In the genomic region with DNA sequence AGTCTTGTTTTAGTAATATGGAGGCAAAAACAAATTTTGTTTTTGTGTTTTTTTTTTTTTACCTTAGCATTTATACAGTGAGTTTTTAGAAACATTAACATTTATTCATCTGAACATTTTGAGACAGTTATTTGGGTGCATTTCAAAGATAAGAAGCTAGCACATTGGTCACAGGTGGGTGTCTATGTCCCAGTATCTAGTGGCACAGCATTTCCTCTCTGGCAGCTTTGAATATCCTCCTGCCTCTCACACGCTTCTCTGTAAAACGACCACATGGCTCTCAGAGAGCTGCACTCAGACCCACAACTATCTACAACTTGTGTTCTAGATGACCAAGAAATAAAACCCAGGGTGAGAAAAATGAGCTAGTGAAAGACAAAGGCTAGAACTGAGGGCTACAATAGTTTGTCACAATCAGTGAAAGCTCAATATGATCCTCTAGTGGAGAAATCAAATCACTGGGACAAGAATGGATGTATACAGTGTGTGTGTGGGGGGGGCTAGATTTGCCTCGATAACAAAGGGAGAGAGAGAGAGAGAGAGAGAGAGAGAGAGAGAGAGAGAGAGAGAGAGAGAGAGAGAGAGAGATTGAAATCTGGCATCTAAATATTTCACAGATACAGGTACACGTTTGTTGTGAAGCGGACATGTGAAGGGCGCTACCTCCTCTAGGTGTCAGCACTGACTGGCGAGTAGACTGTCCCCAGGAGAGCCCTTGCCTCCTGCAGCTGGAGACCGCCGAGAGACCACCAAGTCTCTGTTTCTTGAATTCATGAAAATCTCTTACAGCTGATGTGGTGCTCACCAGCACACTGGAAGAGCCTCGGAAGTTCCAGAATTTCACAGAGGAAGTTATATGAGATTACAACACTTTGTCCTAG, we compare ENCODE assay signal across 8 mouse cellular contexts. TPM values are rescaled to one million over a fixed set of nuclear protein-coding genes. Genes with fewer than 3 reads are reported as not detected.
DNase-seq lines count a peak whose midpoint lies in the region; ATAC-seq and TF ChIP-seq lines count a peak whose summit lies in the region.

No protein-coding gene starts in this region.

- 0 out of 2 replicates have a peak, but pooled peaks cover 9% of the 10 kb centered on the region for H3K27me3 ChIP-seq in intestine, embryonic 15.5 days (replicated peaks)
- H3K27me3 ChIP-seq in midbrain, embryonic 10.5 days (ENCODE audit: low read depth, poor library complexity, severe bottlenecking) = peaks cover 21% of the 10 kb centered on the region
- H3K27me3 ChIP-seq in cerebellum, adult 2 months (ENCODE audit: control insufficient read depth, insufficient read depth, low read length) = no peaks in the 10 kb centered on the region; the same call in 1 of the 2 replicates

- ATAC-seq in intestine, embryonic 15.5 days = peak; percentile 65

- peak; percentile 7 for TF ChIP-seq CTCF in left cerebral cortex, adult 2 months (IDR thresholded peaks at IDR 0.05)
- no peak; the same call in 1 of the 2 replicates for TF ChIP-seq CTCF in cerebellum, adult 2 months (IDR thresholded peaks at IDR 0.05; ENCODE audit: borderline replicate concordance, insufficient read depth, low read depth, low read length)

- H3K4me2 ChIP-seq in intestine, embryonic 15.5 days (replicated peaks) = peak overlapping the region; percentile 83

- no peak overlapping the region for H3K27ac ChIP-seq in left cerebral cortex, adult 2 months
- H3K27ac ChIP-seq in intestine, embryonic 15.5 days = no peak overlapping the region
- no peak overlapping the region for H3K27ac ChIP-seq in midbrain, embryonic 10.5 days (replicated peaks)
- H3K27ac ChIP-seq in cerebellum, adult 2 months (ENCODE audit: insufficient read depth, low read length) = no peak overlapping the region

- WGBS in intestine, embryonic 15.5 days = 12% methylated on average over 10 of the region's 10 CpGs
- WGBS in midbrain, embryonic 10.5 days = 16% methylated on average over 10 of the region's 10 CpGs
- WGBS in cerebellum, adult 2 months = 13% methylated on average over 10 of the region's 10 CpGs

- DNase-seq in left cerebral cortex, adult 2 months (ENCODE audit: extremely low spot score in 1 of 2, low spot score in 2 of 2) = no peak
- no peak for DNase-seq in left cerebral cortex, postnatal 25 days (ENCODE audit: low spot score in 2 of 2)
- DNase-seq in embryo, embryonic 11 days = peak; percentile 50
- peak; percentile 19 for DNase-seq in midbrain, embryonic 10.5 days (ENCODE audit: low spot score)
- no peak for DNase-seq in layer of hippocampus, adult 9-11 months
- DNase-seq in right cerebral cortex, postnatal 10 days (ENCODE audit: low spot score in 2 of 2) = no peak
- DNase-seq in cerebellum, adult 2 months = no peak

- H3K36me3 ChIP-seq in intestine, embryonic 15.5 days = no peaks in the 10 kb centered on the region
- no peaks in the 10 kb centered on the region for H3K36me3 ChIP-seq in midbrain, embryonic 10.5 days

- H3K9me3 ChIP-seq in intestine, embryonic 15.5 days = no peaks in the 10 kb centered on the region
- H3K9me3 ChIP-seq in midbrain, embryonic 10.5 days (replicated peaks) = no peaks in the 10 kb centered on the region

- H3K4me1 ChIP-seq in intestine, embryonic 15.5 days (replicated peaks) = peaks cover 8% of the 10 kb centered on the region; the same call in 1 of the 2 replicates
- peaks cover 14% of the 10 kb centered on the region for H3K4me1 ChIP-seq in midbrain, embryonic 10.5 days
- peaks cover 13% of the 10 kb centered on the region for H3K4me1 ChIP-seq in cerebellum, adult 2 months (ENCODE audit: control insufficient read depth, insufficient read depth, low read length)

- intact Hi-C loops in left cerebral cortex, adult 2 months (cut with DNase I) = loop anchor here (10.0 kb wide), 3 partner anchors 298 to 698 kb away; no protein-coding TSS in a partner anchor
- intact Hi-C loops in left cerebral cortex, postnatal 25 days (cut with DNase I) = loop anchor here (10.0 kb wide), 2 partner anchors 498 to 688 kb away; no protein-coding TSS in a partner anchor

- H3K4me3 ChIP-seq in left cerebral cortex, adult 2 months = no peak overlapping the region
- peak overlapping the region; percentile 25; the same call in 1 of the 2 replicates for H3K4me3 ChIP-seq in intestine, embryonic 15.5 days (replicated peaks)
- H3K4me3 ChIP-seq in midbrain, embryonic 10.5 days = peak overlapping the region; percentile 53
- no peak overlapping the region for H3K4me3 ChIP-seq in cerebellum, adult 2 months (replicated peaks; ENCODE audit: insufficient read depth, low read depth, low read length)

- TF ChIP-seq POLR2A in cerebellum, adult 2 months (IDR thresholded peaks at IDR 0.05; ENCODE audit: borderline replicate concordance, insufficient read depth, low read length) = no peak

- no peak overlapping the region for H3K9ac ChIP-seq in intestine, embryonic 15.5 days

RNA-seq across cellular contexts. Expression of a gene that starts 1.1 kb away (rescaled TPM):
- total RNA-seq in left cerebral cortex, adult 2 months (2021) = not detected
- not detected for total RNA-seq in left cerebral cortex, postnatal 25 days (2021)
- polyA plus RNA-seq in intestine, embryonic 15.5 days (2015; fragmentation: Nextera tagmentation; extraction: Ambion mirVana) = 0.20 TPM in 1 of 2 replicates, not detected in the other
- polyA plus RNA-seq in midbrain, embryonic 10.5 days (2016; fragmentation: Nextera tagmentation; extraction: Ambion mirVana) = not detected in 2 replicates
- polyA plus RNA-seq in cerebellum, adult 2 months (2012; rRNA removed) = not detected in 2 replicates

RNA-seq across cellular contexts. Expression of a gene that starts 11.6 kb away (rescaled TPM):
- under 1 TPM in 1 of 2 experiments, not detected in 1; 0.37 TPM for total RNA-seq in left cerebral cortex, adult 2 months (2021)
- not detected for total RNA-seq in left cerebral cortex, postnatal 25 days (2021)
- polyA plus RNA-seq in intestine, embryonic 15.5 days (2015; fragmentation: Nextera tagmentation; extraction: Ambion mirVana) = 0.39 and 0.68 TPM in 2 replicates
- polyA plus RNA-seq in midbrain, embryonic 10.5 days (2016; fragmentation: Nextera tagmentation; extraction: Ambion mirVana) = not detected in 2 replicates
- polyA plus RNA-seq in cerebellum, adult 2 months (2012; rRNA removed) = 0.22 and 0.34 TPM in 2 replicates

RNA-seq across cellular contexts. Expression of a gene that starts 28.3 kb away (rescaled TPM):
- total RNA-seq in left cerebral cortex, adult 2 months (2021) = 10 to 100 TPM; 17.0 to 17.1 TPM
- total RNA-seq in left cerebral cortex, postnatal 25 days (2021) = 10 to 100 TPM; 14.2 to 14.6 TPM
- polyA plus RNA-seq in intestine, embryonic 15.5 days (2015; fragmentation: Nextera tagmentation; extraction: Ambion mirVana) = 37.1 and 46.2 TPM in 2 replicates
- polyA plus RNA-seq in midbrain, embryonic 10.5 days (2016; fragmentation: Nextera tagmentation; extraction: Ambion mirVana) = 68.4 and 73.0 TPM in 2 replicates
- 16.7 and 18.0 TPM in 2 replicates for polyA plus RNA-seq in cerebellum, adult 2 months (2012; rRNA removed)

Comparison
In these comparisons a context has a peak if more than half of its experiments do, and no peak if none do; other contexts are left out.
1. DNase-seq: peak in embryo, embryonic 11 days (single experiment) and midbrain, embryonic 10.5 days (single experiment); none in left cerebral cortex, adult 2 months (0 of 2), left cerebral cortex, postnatal 25 days (0 of 2), layer of hippocampus, adult 9-11 months (single experiment), right cerebral cortex, postnatal 10 days (0 of 2) and cerebellum, adult 2 months (0 of 2).
2. H3K4me3 ChIP-seq: peak in intestine, embryonic 15.5 days (single experiment) and midbrain, embryonic 10.5 days (single experiment); none in left cerebral cortex, adult 2 months (single experiment) and cerebellum, adult 2 months (single experiment).